Mouse (Mus musculus) lung, adult 10 weeks (tissue): ENCODE data around the gene Ikbke. TPM values are rescaled to one million over a fixed set of nuclear protein-coding genes. Genes with fewer than 3 reads are reported as not detected.

Experiments
- polyA plus RNA-seq: library from polyadenylated mRNA; stranded (reverse); fragments of 350-450 nt; fragmentation: Illumina TruSeq; extraction: RNeasy Lipid Tissue Mini Kit (QIAGEN cat#74804); gene quantifications from one replicate; pipeline ENCODE4 v1.2.3, GENCODE M21; 2014; ENCODE audit warnings: low read depth, low replicate concordance; ENCODE audit not compliant: insufficient read depth

Gene Ikbke
- 4.0 TPM for polyA plus RNA-seq

DNA sequence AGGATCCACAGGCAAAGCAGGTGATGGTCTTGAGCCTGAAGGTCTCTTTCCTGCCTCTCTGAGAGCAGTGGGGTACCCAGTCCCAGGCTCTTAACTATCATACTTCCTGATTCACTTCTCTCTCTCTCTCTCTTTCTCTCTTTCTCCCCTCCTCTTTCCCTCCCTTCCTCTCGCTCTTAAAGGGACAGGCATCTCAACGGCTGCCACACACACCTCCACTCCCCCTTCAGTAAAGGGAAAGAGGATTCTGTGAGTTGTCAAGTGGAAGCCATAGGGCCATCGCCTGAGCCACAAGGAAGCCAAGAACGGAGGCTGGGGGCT is at the start of gene Ikbke:
TSS of gene Ikbke (minus strand) at position 151 of the 321 bp plus-strand sequence.

GRCm38 (mm10) chr1:131245089-131245856 is 34.1 kb downstream of the Ikbke start, which contains the start of gene Rassf5:
Gene Rassf5 (minus strand): TSS chr1:131245258.

Other genes starting within 250 kb of the Ikbke start
- gene Mapkapk2, start 181.8 kb downstream of the Ikbke start, polyA plus RNA-seq, result 85.4 TPM
- 1.7 TPM for gene Dyrk3, start 141.3 kb downstream of the Ikbke start, polyA plus RNA-seq
- 28.3 TPM for gene Eif2d, start 126.4 kb downstream of the Ikbke start, polyA plus RNA-seq
- 13.1 TPM for gene Rassf5, start 34.3 kb downstream of the Ikbke start, polyA plus RNA-seq
- gene Srgap2, start 247.7 kb upstream of the Ikbke start, polyA plus RNA-seq, result 17.2 TPM
- 1.8 TPM for gene Fam72a, start 248.3 kb upstream of the Ikbke start, polyA plus RNA-seq